Mouse (Mus musculus) heart, adult 2 months (tissue): ENCODE data around the gene Lypd4. TPM values are rescaled to one million over a fixed set of nuclear protein-coding genes. Genes with fewer than 3 reads are reported as not detected.

ENCODE experiments used
- DNase-seq, 2 experiments: peaks; one replicate each; pipeline ENCODE4 v3.0.0; 2021
- H3K27ac ChIP-seq: fragments of 200-600 bp; 2 replicates; pipeline ENCODE4 v1.8.1; 2022
- H3K27me3 ChIP-seq: fragments of 200-500 bp; 2 replicates; pipeline ENCODE4 v1.6.1; 2012; ENCODE audit warnings: mild to moderate bottlenecking, low read length, inconsistent platforms, mixed read lengths; ENCODE audit not compliant: control insufficient read depth, insufficient read depth
- H3K36me3 ChIP-seq: fragments of 200-500 bp; 2 replicates; pipeline ENCODE4 v1.6.1; 2012; ENCODE audit warnings: low read length, inconsistent platforms; ENCODE audit not compliant: control insufficient read depth, insufficient read depth
- H3K4me1 ChIP-seq: fragments of 200-500 bp; 2 replicates; pipeline ENCODE4 v1.6.1; 2011; ENCODE audit warnings: low read length; ENCODE audit not compliant: control insufficient read depth, insufficient read depth
- H3K4me3 ChIP-seq: fragments of 200-600 bp; 2 replicates; pipeline ENCODE4 v1.8.1; 2022
- H3K79me2 ChIP-seq: fragments of 200-500 bp; replicated peaks from 2 replicates; pipeline ENCODE4 v1.6.1; 2012; ENCODE audit warnings: mild to moderate bottlenecking, inconsistent platforms, low read length, moderate library complexity, mixed read lengths; ENCODE audit not compliant: control insufficient read depth, insufficient read depth
- H3K9ac ChIP-seq: fragments of 200-500 bp; 2 replicates; pipeline ENCODE4 v1.6.1; 2012; ENCODE audit warnings: low read depth, mild to moderate bottlenecking, control low read depth, inconsistent platforms, low read length, mixed read lengths
- CTCF ChIP-seq: fragments of 200-600 bp; IDR thresholded peaks from 2 replicates; pipeline ENCODE4 v1.8.1; 2022; ENCODE audit warnings: antibody characterized with exemption, mild to moderate bottlenecking, moderate library complexity
- EP300 ChIP-seq: fragments of 200-500 bp; IDR thresholded peaks from 2 replicates; pipeline ENCODE4 v1.6.1; 2011; ENCODE audit warnings: low read depth, low read length, control low read depth; ENCODE audit not compliant: insufficient read depth
- POLR2A ChIP-seq: fragments of 200-500 bp; IDR thresholded peaks from 2 replicates; pipeline ENCODE4 v1.6.1; 2011; ENCODE audit warnings: mild to moderate bottlenecking, low read depth, low read length, control low read depth; ENCODE audit not compliant: insufficient read depth
- WGBS: fragments of 180-500 bp; shearing (Covaris S2); methylation state at CpG from one replicate; pipeline ENCODE4 v1.1.7; 2018; 5-methylcytosine and 5-hydroxymethylcytosine counted together
- intact Hi-C: fragments of 180-260 bp; cut with DNase I; formaldehyde crosslinking; loops from one replicate; pipeline ENCODE4 v1.15.1; 2025
- long read RNA-seq: library from polyadenylated mRNA; stranded (forward); transcript quantifications from one replicate; pipeline ENCODE4 v2.0.0, GENCODE M21; 2021
- polyA plus RNA-seq: library from polyadenylated mRNA; depleted of rRNA; stranded (reverse); fragments of >200 nt; gene quantifications from 2 replicates; pipeline ENCODE4 v1.2.3, GENCODE M21; 2012; rRNA removed
- total RNA-seq, 2 experiments: library from RNA; stranded (reverse); gene quantifications; 2 replicates each; pipeline ENCODE4 v1.2.3; 2021

Lypd4 gene
- total RNA-seq (not detected), polyA plus RNA-seq (0.12 and 0.53 TPM in 2 replicates)
- long read RNA-seq: 0 reads

DNA sequence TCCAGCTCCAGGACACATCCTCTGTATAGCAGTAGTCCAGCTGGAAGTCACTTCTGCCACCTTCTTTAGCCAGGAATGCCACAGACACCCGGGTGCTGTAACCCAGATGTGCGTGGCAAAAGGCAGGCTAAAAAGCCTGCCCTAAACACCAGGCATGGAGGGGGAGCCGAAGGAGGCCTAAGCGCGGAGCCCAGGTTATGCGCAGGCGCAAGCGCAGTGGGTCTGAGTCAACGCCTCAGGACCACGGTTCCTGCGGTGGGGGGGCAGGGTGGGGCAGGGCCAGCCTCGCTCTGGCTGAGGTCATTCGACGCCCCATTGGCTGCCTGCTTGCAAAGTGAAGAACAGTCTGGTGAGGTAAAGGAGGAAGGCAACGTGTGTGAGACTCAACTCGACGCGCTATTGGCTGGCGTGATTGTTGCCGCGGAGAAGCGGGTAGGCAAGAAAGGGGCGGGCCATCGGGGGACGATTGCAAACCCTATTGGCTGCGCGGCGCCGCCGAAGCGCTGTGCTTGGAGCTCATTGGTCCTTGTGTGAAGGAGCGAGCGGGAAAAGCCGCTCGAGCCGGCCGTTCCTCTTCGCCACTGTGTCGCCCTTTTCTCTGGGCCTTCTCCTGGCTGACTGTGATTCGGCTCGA, at the start of gene Lypd4, which contains the start of gene Dmrtc2:
Gene Lypd4 (minus strand): TSS at position 410 of the 634 bp plus-strand sequence.
Gene Dmrtc2 (plus strand): TSS at position 526 of the 634 bp plus-strand sequence.
- Histone ChIP-seq H3K36me3 (no peaks in the 10 kb centered on the region), H3K79me2 (no peaks in the 10 kb centered on the region), H3K9ac (no peak within 1 kb of the TSS), H3K27ac (no peak within 1 kb of the TSS), H3K4me3 (no peak within 1 kb of the TSS), H3K4me1 (no peaks in the 10 kb centered on the region), H3K27me3 (peaks cover 4% of the 10 kb centered on the region)
- TF ChIP-seq EP300 (no peak), POLR2A (no peak), CTCF (no peak)
- 47% methylated on average over 41 of the region's 41 CpGs for WGBS
- no peak for DNase-seq
- intact Hi-C loops: no loop called here

DNA sequence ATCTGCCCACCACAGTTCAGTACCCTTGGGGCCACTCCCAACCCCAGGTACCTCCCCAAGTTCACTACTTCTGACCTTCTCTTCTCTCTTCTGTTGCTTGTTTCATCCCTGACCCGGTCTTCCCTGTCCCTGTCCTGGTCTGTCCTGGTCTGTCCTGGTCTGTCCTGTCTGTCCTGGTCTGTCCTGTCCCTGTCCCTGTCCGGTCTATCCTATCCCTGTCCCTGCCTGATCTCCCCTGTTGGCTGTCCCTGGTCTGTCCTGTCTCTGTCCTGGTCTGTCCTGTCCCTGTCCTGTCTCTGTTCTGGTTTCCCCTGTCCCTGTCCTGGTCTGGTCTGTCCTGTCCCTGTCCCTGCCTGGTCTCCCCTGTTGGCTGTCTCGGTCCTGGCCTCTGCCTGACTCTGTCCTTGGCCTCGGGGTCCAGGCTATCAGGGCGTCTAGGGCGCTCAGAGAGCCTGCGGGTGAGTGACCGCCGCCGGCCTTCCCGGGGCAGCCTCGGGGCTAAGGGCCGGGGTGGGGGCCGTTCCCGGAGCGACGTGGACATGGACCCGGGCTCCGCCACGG, 49.1 kb upstream of the Lypd4 start:
- Histone ChIP-seq H3K36me3 (no peaks in the 10 kb centered on the region), H3K27me3 (no peaks in the 10 kb centered on the region), H3K79me2 (no peaks in the 10 kb centered on the region; the same call in 1 of the 2 replicates), H3K4me1 (no peaks in the 10 kb centered on the region), H3K27ac (no peak overlapping the region), H3K4me3 (no peak overlapping the region), H3K9ac (no peak overlapping the region)
- DNase-seq: peak in 1 of 2 experiments; percentile 40
- TF ChIP-seq EP300 (no peak), POLR2A (no peak)
- intact Hi-C loops: no loop called here
- 86% methylated on average over 20 of the region's 20 CpGs for WGBS

DNA sequence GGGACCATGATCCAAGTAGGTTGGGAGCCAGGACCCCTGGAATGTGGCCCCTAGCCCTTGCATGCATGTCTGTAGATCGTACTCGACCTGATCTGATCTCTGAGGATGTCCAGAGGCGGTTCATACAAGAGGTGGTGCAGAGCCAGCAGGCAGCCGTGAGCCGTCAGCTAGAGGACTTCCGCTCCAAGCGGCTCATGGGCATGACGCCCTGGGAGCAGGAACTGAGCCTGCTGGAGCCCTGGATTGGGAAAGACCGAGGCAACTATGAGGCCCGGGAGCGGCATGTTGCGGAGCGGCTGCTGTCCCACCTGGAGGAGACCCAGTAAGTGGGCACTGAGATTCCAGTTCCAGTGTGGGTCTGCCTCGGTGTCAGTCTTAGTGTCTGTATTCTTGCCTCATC, 42.7 kb upstream of the Lypd4 start:
- 82% methylated on average over 14 of the region's 14 CpGs for WGBS
- intact Hi-C loops: no loop called here
- Histone ChIP-seq H3K4me1 (no peaks in the 10 kb centered on the region), H3K27me3 (no peaks in the 10 kb centered on the region), H3K36me3 (no peaks in the 10 kb centered on the region), H3K9ac (no peak overlapping the region), H3K27ac (no peak overlapping the region), H3K79me2 (no peaks in the 10 kb centered on the region; the same call in 1 of the 2 replicates), H3K4me3 (no peak overlapping the region)
- TF ChIP-seq EP300 (no peak), POLR2A (no peak), CTCF (no peak)
- DNase-seq: peak in 1 of 2 experiments; percentile 29

DNA sequence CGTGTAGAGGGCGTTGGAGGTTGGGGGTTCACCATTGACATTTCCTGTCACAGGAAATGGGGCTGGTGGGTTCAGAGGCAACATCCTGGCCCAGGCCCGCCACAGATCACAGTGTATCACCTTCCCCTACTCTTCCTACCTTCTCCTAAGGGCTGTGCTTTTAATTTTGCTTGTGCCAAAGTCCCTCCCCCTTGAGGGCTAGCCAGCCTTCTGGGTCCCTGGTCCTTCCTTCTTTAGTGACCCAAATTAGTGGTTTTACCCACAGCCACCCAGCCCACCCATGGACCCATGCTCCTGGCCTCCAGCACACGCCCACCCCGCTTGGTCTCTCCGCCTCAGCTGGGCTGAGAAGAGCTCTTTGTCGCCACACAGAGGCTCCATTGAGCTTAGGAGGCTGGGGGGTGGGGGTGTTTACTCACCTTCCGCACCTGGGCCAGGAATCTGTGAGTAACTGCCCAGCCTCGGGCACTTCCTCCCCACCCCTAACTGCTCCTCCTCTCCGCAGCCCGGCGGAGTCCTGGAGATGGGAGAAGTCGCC, 37.5 kb upstream of the Lypd4 start:
- TF ChIP-seq CTCF: no peak
- no peak for TF ChIP-seq POLR2A
- no peak for TF ChIP-seq EP300
- H3K27ac ChIP-seq: no peak overlapping the region
- peak in 1 of 2 experiments; percentile 53 for DNase-seq
- intact Hi-C loops: loop anchor here (5.0 kb wide), 1 partner anchor 170 kb away; no protein-coding TSS in a partner anchor
- 44% methylated on average over 13 of the region's 13 CpGs for WGBS
- peaks cover 2% of the 10 kb centered on the region; the same call in 1 of the 2 replicates for H3K36me3 ChIP-seq
- no peaks in the 10 kb centered on the region for H3K27me3 ChIP-seq
- peaks cover 8% of the 10 kb centered on the region for H3K4me1 ChIP-seq
- no peak overlapping the region for H3K4me3 ChIP-seq
- H3K9ac ChIP-seq: no peak overlapping the region
- peaks cover 2% of the 10 kb centered on the region; the same call in 1 of the 2 replicates for H3K79me2 ChIP-seq

DNA sequence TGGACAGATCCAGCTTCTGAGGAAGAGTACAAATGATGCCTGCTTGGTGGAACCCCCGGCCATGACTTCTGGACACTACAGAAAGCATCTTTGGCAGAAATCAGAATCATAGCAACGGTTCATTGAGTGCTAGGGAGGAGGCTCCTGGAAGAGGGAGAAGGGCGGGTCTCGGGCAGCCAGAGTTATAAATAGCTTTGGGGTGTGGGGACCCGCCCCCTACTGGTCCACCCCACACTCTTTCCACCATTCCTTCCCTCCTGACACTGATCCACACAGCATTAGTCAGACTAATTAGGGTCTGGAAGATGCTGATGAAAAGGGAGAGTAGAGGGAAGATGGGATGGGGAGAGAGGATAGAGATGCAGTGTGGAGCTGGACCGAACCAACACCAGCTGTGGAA, 36.8 kb upstream of the Lypd4 start:
- Histone ChIP-seq H3K9ac (no peak overlapping the region), H3K4me3 (no peak overlapping the region), H3K36me3 (peaks cover 2% of the 10 kb centered on the region; the same call in 1 of the 2 replicates), H3K27ac (no peak overlapping the region), H3K27me3 (no peaks in the 10 kb centered on the region), H3K4me1 (peaks cover 8% of the 10 kb centered on the region), H3K79me2 (peaks cover 2% of the 10 kb centered on the region; the same call in 1 of the 2 replicates)
- no peak for TF ChIP-seq CTCF
- TF ChIP-seq EP300: no peak
- TF ChIP-seq POLR2A: no peak
- DNase-seq: no peak
- WGBS: 22% methylated on average over 6 of the region's 6 CpGs
- intact Hi-C loops: loop anchor here (5.0 kb wide), 1 partner anchor 171 kb away; no protein-coding TSS in a partner anchor
